Mouse (Mus musculus): ENCODE measurements around the gene F2rl1. TPM values are rescaled to one million over a fixed set of nuclear protein-coding genes. Genes with fewer than 3 reads are reported as not detected.

Gene F2rl1
- 0.11 TPM in 1 of 2 replicates, not detected in the other for polyA plus RNA-seq (2016; fragmentation: Nextera tagmentation; extraction: Ambion mirVana)

- H3K4me2 ChIP-seq (replicated peaks), result peak within 1 kb of the TSS; percentile 75
- no peaks in the 10 kb centered on the region for H3K36me3 ChIP-seq
- H3K27ac ChIP-seq, result no peak within 1 kb of the TSS
- under 1% methylated on average over 54 of the region's 54 CpGs for WGBS
- H3K9ac ChIP-seq, result no peak within 1 kb of the TSS; the same call in 1 of the 2 replicates
- H3K27me3 ChIP-seq (replicated peaks), result peaks cover 40% of the 10 kb centered on the region
- H3K4me1 ChIP-seq, result peaks cover 13% of the 10 kb centered on the region
- peak within 1 kb of the TSS; percentile 24 for H3K4me3 ChIP-seq
- ATAC-seq (ENCODE audit: low FRiP score, low read depth), result peak; percentile 65
- no peaks in the 10 kb centered on the region for H3K9me3 ChIP-seq
Measured at GRCm38 (mm10) chr13:95524674-95525491, at the start of gene F2rl1. Gene F2rl1, minus strand, starts transcription at chr13:95525227.

- Histone ChIP-seq H3K36me3 (no peaks in the 10 kb centered on the region), H3K27ac (no peak overlapping the region), H3K27me3 (replicated peaks) (no peaks in the 10 kb centered on the region), H3K4me3 (no peak overlapping the region), H3K9me3 (peaks cover 3% of the 10 kb centered on the region; the same call in 1 of the 2 replicates), H3K9ac (no peak overlapping the region), H3K4me1 (no peaks in the 10 kb centered on the region), H3K4me2 (replicated peaks) (no peak overlapping the region)
- ATAC-seq (ENCODE audit: low FRiP score, low read depth), result no peak
- 94% methylated on average over 4 of the region's 4 CpGs for WGBS
Measured at GRCm38 (mm10) chr13:95570877-95571276, 45.9 kb upstream of the F2rl1 start.

GRCm38 (mm10) chr13:95569326-95569725, 44.3 kb upstream of the F2rl1 start:
- H3K4me1 ChIP-seq, result no peaks in the 10 kb centered on the region
- H3K9me3 ChIP-seq, result peaks cover 3% of the 10 kb centered on the region; the same call in 1 of the 2 replicates
- no peaks in the 10 kb centered on the region for H3K36me3 ChIP-seq
- no peak overlapping the region for H3K4me2 ChIP-seq (replicated peaks)
- H3K9ac ChIP-seq, result no peak overlapping the region
- H3K27ac ChIP-seq, result no peak overlapping the region
- H3K4me3 ChIP-seq, result no peak overlapping the region
- H3K27me3 ChIP-seq (replicated peaks), result no peaks in the 10 kb centered on the region
- no peak for ATAC-seq (ENCODE audit: low FRiP score, low read depth)

GRCm38 (mm10) chr13:95568336-95568735, 43.3 kb upstream of the F2rl1 start:
- no peak for ATAC-seq (ENCODE audit: low FRiP score, low read depth)
- H3K27me3 ChIP-seq (replicated peaks), result no peaks in the 10 kb centered on the region
- no peak overlapping the region for H3K27ac ChIP-seq
- no peak overlapping the region for H3K4me3 ChIP-seq
- WGBS, result 96% methylated on average over 3 of the region's 3 CpGs
- H3K36me3 ChIP-seq, result no peaks in the 10 kb centered on the region
- peaks cover 3% of the 10 kb centered on the region; the same call in 1 of the 2 replicates for H3K9me3 ChIP-seq
- no peaks in the 10 kb centered on the region for H3K4me1 ChIP-seq
- no peak overlapping the region for H3K9ac ChIP-seq
- no peak overlapping the region for H3K4me2 ChIP-seq (replicated peaks)

- no peak overlapping the region for H3K9ac ChIP-seq
- H3K4me2 ChIP-seq (replicated peaks), result no peak overlapping the region
- H3K9me3 ChIP-seq, result peaks cover 3% of the 10 kb centered on the region; the same call in 1 of the 2 replicates
- no peaks in the 10 kb centered on the region for H3K36me3 ChIP-seq
- no peak overlapping the region for H3K27ac ChIP-seq
- no peak for ATAC-seq (ENCODE audit: low FRiP score, low read depth)
- WGBS, result 90% methylated on average over 15 of the region's 15 CpGs
- no peaks in the 10 kb centered on the region for H3K4me1 ChIP-seq
- H3K4me3 ChIP-seq, result no peak overlapping the region
- H3K27me3 ChIP-seq (replicated peaks), result no peaks in the 10 kb centered on the region
Measured at GRCm38 (mm10) chr13:95566841-95567551, 42.0 kb upstream of the F2rl1 start.

- WGBS, result 2% methylated on average over 3 of the region's 3 CpGs
- no peaks in the 10 kb centered on the region for H3K4me1 ChIP-seq
- peak; percentile 41; the same call in 1 of the 2 replicates for ATAC-seq (ENCODE audit: low FRiP score, low read depth)
Measured at GRCm38 (mm10) chr13:95563693-95564092, 38.7 kb upstream of the F2rl1 start.

GRCm38 (mm10) chr13:95563066-95563610, 38.1 kb upstream of the F2rl1 start:
- H3K36me3 ChIP-seq, result no peaks in the 10 kb centered on the region
- ATAC-seq (ENCODE audit: low FRiP score, low read depth), result no peak

More at GRCm38 (mm10) chr13:95563693-95564092, 38.7 kb upstream of the F2rl1 start:
- Histone ChIP-seq H3K4me3 (no peak overlapping the region), H3K4me2 (replicated peaks) (no peak overlapping the region), H3K9me3 (no peaks in the 10 kb centered on the region), H3K9ac (no peak overlapping the region), H3K36me3 (no peaks in the 10 kb centered on the region), H3K27ac (no peak overlapping the region), H3K27me3 (replicated peaks) (no peaks in the 10 kb centered on the region)

GRCm38 (mm10) chr13:95557326-95557725, 32.3 kb upstream of the F2rl1 start:
- 88% methylated on average over 7 of the region's 7 CpGs for WGBS
- H3K27me3 ChIP-seq (replicated peaks), result no peaks in the 10 kb centered on the region
- H3K4me3 ChIP-seq, result no peak overlapping the region
- H3K27ac ChIP-seq, result no peak overlapping the region
- H3K9me3 ChIP-seq, result no peaks in the 10 kb centered on the region
- no peak overlapping the region for H3K4me2 ChIP-seq (replicated peaks)
- no peaks in the 10 kb centered on the region for H3K36me3 ChIP-seq
- ATAC-seq (ENCODE audit: low FRiP score, low read depth), result no peak
- no peaks in the 10 kb centered on the region for H3K4me1 ChIP-seq
- H3K9ac ChIP-seq, result no peak overlapping the region

More at GRCm38 (mm10) chr13:95563066-95563610, 38.1 kb upstream of the F2rl1 start:
- H3K4me3 ChIP-seq, result no peak overlapping the region
- H3K4me1 ChIP-seq, result no peaks in the 10 kb centered on the region
- 67% methylated on average over 10 of the region's 10 CpGs for WGBS
- H3K9me3 ChIP-seq, result no peaks in the 10 kb centered on the region
- no peak overlapping the region for H3K4me2 ChIP-seq (replicated peaks)
- H3K27ac ChIP-seq, result no peak overlapping the region
- H3K9ac ChIP-seq, result no peak overlapping the region
- H3K27me3 ChIP-seq (replicated peaks), result no peaks in the 10 kb centered on the region

GRCm38 (mm10) chr13:95553885-95554492, 29.0 kb upstream of the F2rl1 start:
- H3K9ac ChIP-seq, result no peak overlapping the region
- no peaks in the 10 kb centered on the region for H3K36me3 ChIP-seq
- H3K27me3 ChIP-seq (replicated peaks), result no peaks in the 10 kb centered on the region
- no peak for ATAC-seq (ENCODE audit: low FRiP score, low read depth)
- 84% methylated on average over 11 of the region's 11 CpGs for WGBS
- H3K4me2 ChIP-seq (replicated peaks), result no peak overlapping the region
- H3K4me1 ChIP-seq, result peaks cover 5% of the 10 kb centered on the region
- H3K9me3 ChIP-seq, result no peaks in the 10 kb centered on the region
- H3K27ac ChIP-seq, result no peak overlapping the region
- no peak overlapping the region for H3K4me3 ChIP-seq

- Histone ChIP-seq H3K4me3 (no peak overlapping the region), H3K27me3 (replicated peaks) (no peaks in the 10 kb centered on the region), H3K27ac (no peak overlapping the region), H3K36me3 (no peaks in the 10 kb centered on the region), H3K9me3 (no peaks in the 10 kb centered on the region), H3K4me2 (replicated peaks) (no peak overlapping the region), H3K9ac (no peak overlapping the region), H3K4me1 (peaks cover 24% of the 10 kb centered on the region)
- WGBS, result 88% methylated on average over 2 of the region's 2 CpGs
- no peak for ATAC-seq (ENCODE audit: low FRiP score, low read depth)
Measured at GRCm38 (mm10) chr13:95550636-95551370, 25.8 kb upstream of the F2rl1 start.

- no peak for ATAC-seq (ENCODE audit: low FRiP score, low read depth)
- peaks cover 24% of the 10 kb centered on the region for H3K4me1 ChIP-seq
- no peaks in the 10 kb centered on the region for H3K27me3 ChIP-seq (replicated peaks)
- 11% methylated on average over 3 of the region's 3 CpGs for WGBS
- H3K4me2 ChIP-seq (replicated peaks), result no peak overlapping the region
- H3K9me3 ChIP-seq, result no peaks in the 10 kb centered on the region
- no peaks in the 10 kb centered on the region for H3K36me3 ChIP-seq
- H3K4me3 ChIP-seq, result no peak overlapping the region
- no peak overlapping the region for H3K9ac ChIP-seq
- no peak overlapping the region for H3K27ac ChIP-seq
Measured at GRCm38 (mm10) chr13:95549421-95549820, 24.4 kb upstream of the F2rl1 start.

All from neural tube, embryonic 12.5 days (tissue).